ENCODE assay signal across 8 mouse cellular contexts in the genomic region with DNA sequence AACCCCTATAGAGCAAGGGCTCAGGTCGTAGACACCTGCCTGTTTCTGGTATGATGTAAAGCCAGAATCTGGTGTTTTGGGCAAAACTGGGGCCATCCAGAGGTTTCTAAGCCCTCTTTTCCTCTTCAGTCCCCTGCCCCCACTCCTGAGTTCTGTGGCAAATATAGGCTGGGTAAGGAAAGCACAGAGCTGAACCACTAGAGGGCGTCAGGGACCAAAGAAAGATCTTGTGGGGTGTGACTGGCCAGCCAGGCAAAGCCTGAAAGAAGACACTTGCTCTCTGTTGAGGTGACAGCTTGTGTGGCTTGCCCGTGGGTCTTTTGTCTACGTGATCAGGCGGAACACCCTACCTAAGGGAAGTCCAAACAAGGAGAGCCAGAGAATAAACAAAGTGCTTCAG.
DNase-seq lines count a peak whose midpoint lies in the region; ATAC-seq and TF ChIP-seq lines count a peak whose summit lies in the region.

No protein-coding gene starts in this region.

- H3K9me3 ChIP-seq in ES-E14 (ENCODE audit: control insufficient read depth, insufficient read depth, low read depth, low read length), result no peaks in the 10 kb centered on the region
- no peaks in the 10 kb centered on the region for H3K9me3 ChIP-seq in hindbrain, embryonic 12.5 days (replicated peaks)

- peaks cover 2 to 4% of the 10 kb centered on the region in 2 experiments; a peak in 3 of 4 replicates for H3K4me1 ChIP-seq in ES-E14 (ENCODE audit: control insufficient read depth in 2 of 2, insufficient read depth in 2 of 2, low read length in 2 of 2, poor library complexity in 1 of 2)
- peaks cover 10% of the 10 kb centered on the region for H3K4me1 ChIP-seq in hindbrain, embryonic 12.5 days

- WGBS in hindbrain, embryonic 12.5 days, result 10% methylated on average over 5 of the region's 5 CpGs

- peak; percentile 43; the same call in 1 of the 2 replicates for ATAC-seq in hindbrain, embryonic 12.5 days (ENCODE audit: low FRiP score)

- H3K27ac ChIP-seq in ES-E14 (ENCODE audit: insufficient read depth, low read depth, low read length, poor library complexity, severe bottlenecking), result no peak overlapping the region
- no peak overlapping the region for H3K27ac ChIP-seq in hindbrain, embryonic 12.5 days

- peak overlapping the region; percentile 23 for H3K4me2 ChIP-seq in hindbrain, embryonic 12.5 days (replicated peaks)

- no peak overlapping the region for H3K4me3 ChIP-seq in ES-E14 (ENCODE audit: insufficient read depth in 1 of 2, low read depth in 1 of 2, low read length in 2 of 2, poor library complexity in 1 of 2, severe bottlenecking in 1 of 2)
- no peak overlapping the region for H3K4me3 ChIP-seq in hindbrain, embryonic 12.5 days

- no peaks in the 10 kb centered on the region for H3K36me3 ChIP-seq in ES-E14 (ENCODE audit: control insufficient read depth, insufficient read depth, low read length, poor library complexity, severe bottlenecking)
- H3K36me3 ChIP-seq in hindbrain, embryonic 12.5 days, result no peaks in the 10 kb centered on the region

- peak; percentile 69 for DNase-seq in ES-E14 (ENCODE audit: low read depth, low spot score)
- peak; percentile 73 for DNase-seq in cerebellum, adult 9-10 months
- DNase-seq in frontal cortex, postnatal 10 days (ENCODE audit: low spot score in 2 of 2), result peak; percentile 36 to 66
- DNase-seq in layer of hippocampus, postnatal 10 days (ENCODE audit: low spot score in 2 of 2), result peak; percentile 79 to 81
- DNase-seq in lung, postnatal 14 days, result peak; percentile 87
- DNase-seq in retina, postnatal 1 day, result peak; percentile 83
- peak; percentile 89 for DNase-seq in thymus, postnatal 4 days

- no peak overlapping the region for H3K9ac ChIP-seq in ES-E14 (ENCODE audit: insufficient read depth, low read depth, low read length, poor library complexity, severe bottlenecking)
- no peak overlapping the region for H3K9ac ChIP-seq in hindbrain, embryonic 12.5 days

- in situ Hi-C loops in ES-E14 (cut with MboI; ENCODE audit: low sequenced_read_pairs in 2 of 2, unreplicated experiment in 2 of 2), result no loop called here

- no peaks in the 10 kb centered on the region; the same call in 1 of the 2 replicates for H3K27me3 ChIP-seq in hindbrain, embryonic 12.5 days

TF ChIP-seq in ES-E14, 5 proteins besides CTCF, POLR2A, EP300 and RAD21:
- TF ChIP-seq ZC3H11A (IDR thresholded peaks at IDR 0.05; ENCODE audit: borderline replicate concordance, low read depth, low read length) (peak; percentile 65), ZNF384 (IDR thresholded peaks at IDR 0.05; ENCODE audit: low read depth, low read length) (no peak)
